Mouse (Mus musculus) left cerebral cortex, postnatal 14 days (tissue): Measurements from ENCODE around the gene Olfr1318. TPM values are rescaled to one million over a fixed set of nuclear protein-coding genes. Genes with fewer than 3 reads are reported as not detected.

Experiments used
- DNase-seq, 2 experiments: peaks; one replicate each; pipeline ENCODE4 v3.0.0; 2021 to 2022; ENCODE audit warnings: low spot score in 2 of 2, mixed read lengths in 1 of 2
- intact Hi-C: fragments of 180-260 bp; cut with DNase I; formaldehyde crosslinking; loops from one replicate; pipeline ENCODE4 v1.15.1; 2025
- long read RNA-seq, 2 experiments: library from polyadenylated mRNA; stranded (forward); transcript quantifications; one replicate each; pipeline ENCODE4 v2.0.0; 2021
- total RNA-seq, 2 experiments: library from RNA; stranded (reverse); gene quantifications; 2 replicates each; pipeline ENCODE4 v1.2.3; 2021

Olfr1318 gene
- not detected for total RNA-seq
- long read RNA-seq, experiment 1 = 0 reads
- long read RNA-seq, experiment 2 = 0 reads

DNA sequence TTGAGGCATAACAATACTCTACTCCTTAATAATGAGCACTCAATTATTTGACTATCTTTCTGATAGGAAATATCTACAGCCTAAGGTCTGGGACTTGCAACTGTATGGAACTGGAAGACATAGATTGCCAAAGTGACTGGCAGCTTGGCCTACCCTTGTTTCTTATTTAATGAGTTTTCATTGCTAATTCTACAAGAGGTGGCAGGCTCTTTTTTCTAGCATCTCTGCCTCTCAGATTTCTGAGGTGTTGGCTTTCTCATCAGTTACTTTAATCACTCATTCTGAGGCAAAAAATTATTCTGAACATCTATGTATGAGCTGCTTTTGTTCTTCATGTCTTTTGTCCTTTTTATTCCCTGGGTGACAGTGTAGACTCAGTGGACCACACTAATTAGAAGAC is at the start of gene Olfr1318:
Gene Olfr1318 (plus strand): TSS at position 301 of the 400 bp plus-strand sequence.
- DNase-seq = no peak
- intact Hi-C loops = no loop called here

DNA sequence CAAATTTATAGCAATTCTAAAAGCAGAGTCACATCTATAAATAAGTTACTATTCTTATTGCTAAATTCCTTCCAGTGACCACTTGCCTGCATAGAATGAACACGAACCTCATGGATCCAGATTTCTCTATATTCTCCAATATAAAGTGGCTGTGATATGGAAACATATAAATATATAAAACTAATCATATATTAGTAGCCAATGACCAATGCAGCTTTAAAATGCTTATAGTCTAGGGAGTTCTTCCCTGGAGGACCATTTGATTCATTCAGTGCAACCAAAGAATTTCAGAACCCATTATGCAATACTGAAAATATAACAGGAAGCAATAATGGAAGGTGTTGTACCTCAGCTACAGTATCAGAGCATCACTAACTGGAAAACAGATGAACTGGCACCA is 38.7 kb upstream of the Olfr1318 start, which contains the start of gene Olfr1315-ps1:
Gene Olfr1315-ps1 (minus strand): TSS at position 101 of the 400 bp plus-strand sequence.
- DNase-seq = no peak
- intact Hi-C loops = no loop called here

DNA sequence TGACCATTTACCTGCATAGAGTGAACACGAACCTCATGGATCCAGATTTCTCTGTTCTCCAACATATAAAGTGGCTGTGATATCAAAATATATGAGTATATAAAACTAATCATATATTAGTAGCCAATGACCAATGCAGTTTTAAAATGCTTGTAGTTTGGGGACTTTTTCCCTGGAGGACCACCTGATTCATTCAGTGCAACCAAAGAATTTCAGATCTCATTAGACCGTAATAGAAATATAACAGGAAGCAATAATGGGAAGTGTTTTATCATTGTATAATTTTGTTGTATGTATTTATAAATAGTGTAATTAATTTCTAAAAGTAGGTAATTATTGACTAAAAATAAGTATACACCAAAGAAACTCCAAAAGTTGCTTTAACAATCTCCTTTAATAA is 19.1 kb upstream of the Olfr1318 start, which contains the start of gene Olfr1316:
Gene Olfr1316 (minus strand): TSS at position 101 of the 400 bp plus-strand sequence.
- intact Hi-C loops = no loop called here
- DNase-seq = no peak

DNA sequence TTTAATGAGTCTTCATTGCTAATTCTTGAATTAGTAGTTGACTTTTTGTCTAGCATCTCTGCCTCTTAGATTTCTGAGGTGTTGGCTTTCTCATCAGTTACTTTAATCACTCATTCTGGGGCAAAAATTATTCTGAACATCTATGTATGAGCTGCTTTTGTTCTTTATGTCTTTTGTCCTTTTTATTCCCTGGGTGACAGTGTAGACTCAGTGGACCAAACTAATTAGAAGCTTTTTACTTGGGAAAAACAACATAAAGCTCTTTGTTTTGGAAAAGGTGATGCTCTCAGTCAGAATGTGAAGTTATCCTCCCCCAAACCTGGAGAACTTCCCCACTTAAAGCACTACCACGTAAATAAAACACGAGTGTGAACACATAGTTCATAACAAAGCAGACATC is 14.0 kb upstream of the Olfr1318 start, which contains the start of gene Olfr1317:
Gene Olfr1317 (plus strand): TSS at position 301 of the 400 bp plus-strand sequence.
- no peak for DNase-seq
- intact Hi-C loops = no loop called here

DNA sequence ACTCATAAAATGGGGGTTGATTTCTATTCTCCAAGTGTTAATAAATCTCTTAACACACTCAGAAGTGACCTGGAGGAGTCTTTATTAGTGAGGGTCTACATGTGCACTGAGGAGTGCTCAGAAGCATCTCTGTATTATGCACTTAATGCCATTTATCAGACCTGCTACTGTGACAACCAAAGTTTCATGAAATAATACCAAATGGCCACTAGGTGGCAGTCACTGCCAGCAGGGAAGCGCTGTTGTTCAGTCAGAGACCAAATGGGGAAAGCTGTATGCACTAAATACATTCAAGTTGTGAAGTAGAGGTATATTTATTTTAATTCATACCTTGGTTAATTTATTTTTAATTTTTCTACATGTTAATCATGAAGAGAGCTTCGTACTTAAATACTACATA is 42.9 kb downstream of the Olfr1318 start:
- intact Hi-C loops = loop anchor here (2.0 kb wide), 1 partner anchor 20 kb away; no protein-coding TSS in a partner anchor
- peak; percentile 54 to 70 for DNase-seq

DNA sequence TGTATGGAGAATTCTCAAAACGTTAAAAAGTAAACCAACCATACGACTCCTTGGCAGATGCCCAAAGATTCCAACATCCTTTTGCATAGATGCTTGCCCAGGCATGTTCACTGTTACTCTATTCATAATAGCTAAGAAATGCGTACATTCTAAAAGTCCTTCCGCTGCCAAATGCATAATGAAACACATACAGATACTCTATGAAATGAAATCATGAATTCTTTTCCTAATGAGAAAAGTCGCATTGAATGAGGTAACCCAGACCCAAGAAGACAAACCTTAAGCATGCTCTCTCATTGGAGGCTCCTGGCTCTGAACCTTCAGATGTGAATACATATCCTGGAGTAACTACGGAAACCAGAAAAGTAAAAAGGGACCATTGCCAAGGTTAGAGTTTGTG is 49.1 kb downstream of the Olfr1318 start:
- intact Hi-C loops = no loop called here
- DNase-seq = no peak

Other genes with a start within 250 kb of the Olfr1318 start
- gene Olfr1306, start 237.9 kb upstream of the Olfr1318 start, total RNA-seq = not detected
- gene Olfr1307, start 204.8 kb upstream of the Olfr1318 start, total RNA-seq = under 1 TPM; 0.04 to 0.07 TPM
- gene Olfr1308, start 189.3 kb upstream of the Olfr1318 start, total RNA-seq = not detected
- not detected for gene Olfr1309, start 163.9 kb upstream of the Olfr1318 start, total RNA-seq
- not detected for gene Olfr1310, start 141.5 kb upstream of the Olfr1318 start, total RNA-seq
- gene Olfr1311, start 129.8 kb upstream of the Olfr1318 start, total RNA-seq = not detected
- not detected for gene Olfr1312, start 104.0 kb upstream of the Olfr1318 start, total RNA-seq
- not detected for gene Olfr1313, start 76.4 kb upstream of the Olfr1318 start, total RNA-seq
- gene Olfr1314, start 57.4 kb upstream of the Olfr1318 start, total RNA-seq = not detected
- not detected for gene Olfr1315-ps1, start 38.8 kb upstream of the Olfr1318 start, total RNA-seq
- not detected for gene Olfr1316, start 19.2 kb upstream of the Olfr1318 start, total RNA-seq
- not detected for gene Olfr1317, start 13.9 kb upstream of the Olfr1318 start, total RNA-seq
- 100 to 1,000 TPM; 121 to 122 TPM for gene Lpcat4, start 85.3 kb downstream of the Olfr1318 start, total RNA-seq
- gene Nutm1, start 105.1 kb downstream of the Olfr1318 start, total RNA-seq = not detected
- 10 to 100 TPM; 70.2 to 71.9 TPM for gene Nop10, start 107.7 kb downstream of the Olfr1318 start, total RNA-seq
- 100 to 1,000 TPM; 114 to 125 TPM for gene Slc12a6, start 111.6 kb downstream of the Olfr1318 start, total RNA-seq
- gene Gm21985, start 112.1 kb downstream of the Olfr1318 start, total RNA-seq = 1 to 10 TPM; 1.8 to 3.2 TPM
- 100 to 1,000 TPM; 178 to 180 TPM for gene Emc4, start 213.8 kb downstream of the Olfr1318 start, total RNA-seq
- gene Katnbl1, start 225.0 kb downstream of the Olfr1318 start, total RNA-seq = 10 to 100 TPM; 11.9 to 13.0 TPM